Mouse (Mus musculus) stomach, embryonic 14.5 days (tissue): ENCODE results near the gene Csn1s1. TPM values are rescaled to one million over a fixed set of nuclear protein-coding genes. Genes with fewer than 3 reads are reported as not detected.

ENCODE experiments used
- ATAC-seq: fragments of 200-750 bp; cut with Nextera tagmentation; 2 replicates; pipeline ENCODE4 v1.8.0; 2017; ENCODE audit warnings: low read depth, moderate TSS enrichment; ENCODE audit not compliant: insufficient number of reproducible peaks, insufficient read depth, low FRiP score
- H3K27ac ChIP-seq: fragments of 300-500 bp; sonication (generic); 2 replicates; pipeline ENCODE4 v1.5.1; 2014; ENCODE audit warnings: mild to moderate bottlenecking, low read length, moderate library complexity, mixed read lengths
- H3K27me3 ChIP-seq: fragments of 300-500 bp; sonication (generic); 2 replicates; pipeline ENCODE4 v1.6.1; 2014; ENCODE audit warnings: low read length, control low read depth, mixed read lengths; ENCODE audit not compliant: control insufficient read depth, insufficient read depth
- H3K36me3 ChIP-seq: fragments of 300-500 bp; sonication (generic); 2 replicates; pipeline ENCODE4 v1.6.1; 2014; ENCODE audit warnings: mild to moderate bottlenecking, control low read depth, low read length, moderate library complexity, mixed read lengths; ENCODE audit not compliant: control insufficient read depth, insufficient read depth
- H3K4me1 ChIP-seq: fragments of 300-500 bp; sonication (generic); 2 replicates; pipeline ENCODE4 v1.6.1; 2014; ENCODE audit warnings: low read length, control low read depth, mixed read lengths; ENCODE audit not compliant: control insufficient read depth, insufficient read depth
- H3K4me2 ChIP-seq: fragments of 300-500 bp; sonication (generic); replicated peaks from 2 replicates; pipeline ENCODE4 v1.6.1; 2014; ENCODE audit warnings: low read depth, low read length, control low read depth
- H3K4me3 ChIP-seq: fragments of 300-500 bp; sonication (generic); 2 replicates; pipeline ENCODE4 v1.5.1; 2014; ENCODE audit warnings: low read depth, low read length, control low read depth
- H3K9ac ChIP-seq: fragments of 300-500 bp; sonication (generic); replicated peaks from 2 replicates; pipeline ENCODE4 v1.6.1; 2014; ENCODE audit warnings: low read depth, mild to moderate bottlenecking, control low read depth, low read length, moderate library complexity, mixed read lengths
- H3K9me3 ChIP-seq: fragments of 300-500 bp; sonication (generic); 2 replicates; pipeline ENCODE4 v1.6.1; 2016; ENCODE audit warnings: low read depth, low read length, control low read depth; ENCODE audit not compliant: control insufficient read depth
- WGBS: fragments of 180-500 bp; shearing (Covaris S2); extraction: QIAGEN DNeasy Blood & Tissue Kit; methylation state at CpG from one replicate; pipeline ENCODE4 v1.1.7; 2014; 5-methylcytosine and 5-hydroxymethylcytosine counted together
- polyA plus RNA-seq: library from polyadenylated mRNA; unstranded; fragments of >200 nt; fragmentation: Nextera tagmentation; extraction: Ambion mirVana; gene quantifications from 2 replicates; pipeline ENCODE4 v1.2.1, GENCODE M21; 2014

Csn1s1 gene
- not detected in 2 replicates for polyA plus RNA-seq

DNA sequence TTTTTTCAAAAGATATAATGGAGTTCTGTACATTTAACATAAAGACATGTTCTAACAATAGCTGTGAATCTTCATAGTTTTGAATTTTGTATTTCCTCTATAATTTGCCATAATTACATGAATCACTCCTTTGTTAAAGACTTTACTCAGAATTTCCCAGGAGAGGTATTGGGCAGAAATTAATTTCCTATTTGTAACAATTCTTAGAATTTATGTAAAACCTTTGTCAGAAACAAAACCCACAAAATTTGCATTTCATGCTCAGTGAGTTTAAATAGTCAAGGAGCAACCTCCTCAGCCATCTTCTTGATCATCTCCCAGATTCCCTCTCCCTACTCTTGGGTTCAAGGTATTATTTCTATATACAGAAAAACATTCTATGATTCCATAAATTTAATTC, at the start of gene Csn1s1:
Gene Csn1s1 (plus strand): TSS at position 301 of the 400 bp plus-strand sequence.
- no peaks in the 10 kb centered on the region for H3K27me3 ChIP-seq
- no peak for ATAC-seq
- H3K9me3 ChIP-seq, result no peaks in the 10 kb centered on the region
- no peak within 1 kb of the TSS for H3K4me2 ChIP-seq
- no peaks in the 10 kb centered on the region for H3K36me3 ChIP-seq
- no peaks in the 10 kb centered on the region for H3K4me1 ChIP-seq
- no peak within 1 kb of the TSS for H3K4me3 ChIP-seq
- no peak within 1 kb of the TSS for H3K27ac ChIP-seq
- H3K9ac ChIP-seq, result no peak within 1 kb of the TSS

DNA sequence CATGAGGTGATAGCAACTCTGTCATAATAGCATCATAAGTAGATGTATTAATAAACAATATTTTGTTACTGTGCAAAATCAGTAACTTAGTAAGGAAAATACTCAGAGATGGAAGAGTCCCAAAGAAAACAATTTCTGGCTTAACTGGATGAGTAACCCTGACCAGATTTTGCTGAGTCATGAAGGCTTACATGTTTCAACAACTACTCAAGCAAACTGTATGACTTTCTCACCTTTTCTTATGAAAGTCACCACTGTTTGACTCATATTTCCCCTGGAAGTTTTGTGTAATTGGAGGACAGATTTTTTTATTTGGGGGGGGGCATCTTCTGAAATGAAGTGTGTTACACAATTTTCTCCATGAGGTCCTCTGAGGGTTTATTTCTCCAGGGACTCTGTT, 43.3 kb upstream of the Csn1s1 start:
- no peaks in the 10 kb centered on the region for H3K27me3 ChIP-seq
- H3K4me3 ChIP-seq, result no peak overlapping the region
- H3K4me1 ChIP-seq, result no peaks in the 10 kb centered on the region
- no peak for ATAC-seq
- H3K9me3 ChIP-seq, result no peaks in the 10 kb centered on the region
- no peak overlapping the region for H3K27ac ChIP-seq
- H3K9ac ChIP-seq, result no peak overlapping the region
- H3K36me3 ChIP-seq, result no peaks in the 10 kb centered on the region
- H3K4me2 ChIP-seq, result no peak overlapping the region

DNA sequence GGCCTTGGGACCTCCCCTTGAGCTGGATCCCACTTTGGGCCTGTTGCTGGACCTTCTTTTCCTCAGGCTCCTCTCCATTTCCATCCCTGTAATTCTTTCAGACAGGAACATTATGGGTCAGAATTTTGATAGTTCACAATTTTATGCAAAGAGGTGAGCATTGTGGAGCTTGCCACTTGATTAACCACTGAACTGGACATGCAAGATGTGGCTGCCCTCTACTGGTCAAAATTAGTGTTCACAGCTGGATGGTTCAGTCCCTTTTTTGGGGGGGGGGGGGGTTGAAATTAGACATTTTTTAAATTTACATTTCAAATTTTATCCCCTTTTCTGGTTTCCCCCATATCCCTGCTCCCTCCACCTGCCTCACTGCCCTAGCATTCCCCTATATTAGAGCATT, 23.2 kb upstream of the Csn1s1 start:
- Histone ChIP-seq H3K4me3 (no peak overlapping the region), H3K36me3 (no peaks in the 10 kb centered on the region), H3K9ac (no peak overlapping the region), H3K27ac (no peak overlapping the region), H3K27me3 (no peaks in the 10 kb centered on the region), H3K4me2 (no peak overlapping the region), H3K4me1 (no peaks in the 10 kb centered on the region), H3K9me3 (no peaks in the 10 kb centered on the region)
- no peak for ATAC-seq

DNA sequence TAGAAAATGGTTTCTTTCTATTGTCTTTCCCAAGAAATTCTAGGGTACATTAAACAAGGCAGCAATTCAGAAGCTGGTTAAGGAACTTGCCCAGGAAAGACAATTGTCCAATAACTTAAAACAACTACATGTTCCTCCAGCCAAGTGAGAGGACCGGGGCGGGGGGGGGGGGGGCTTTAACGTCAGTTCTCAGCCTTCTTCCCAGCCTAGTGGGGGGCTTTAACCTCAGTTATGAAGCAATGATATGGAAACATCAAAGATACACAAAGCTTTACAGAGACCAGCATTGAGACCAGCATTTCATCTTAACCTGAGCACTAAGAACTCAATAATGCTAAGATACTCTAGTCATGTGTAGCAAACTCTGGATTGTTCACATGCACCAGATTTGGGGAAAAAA, 33.5 kb downstream of the Csn1s1 start, which contains the start of gene Csn2:
Gene Csn2 (minus strand): TSS at position 101 of the 400 bp plus-strand sequence.
- Histone ChIP-seq H3K9me3 (no peaks in the 10 kb centered on the region), H3K27me3 (no peaks in the 10 kb centered on the region), H3K4me3 (no peak within 1 kb of the TSS), H3K4me2 (no peak within 1 kb of the TSS), H3K27ac (no peak within 1 kb of the TSS), H3K9ac (no peak within 1 kb of the TSS), H3K36me3 (no peaks in the 10 kb centered on the region), H3K4me1 (no peaks in the 10 kb centered on the region)
- ATAC-seq, result no peak
- 80% methylated on average over 3 of the region's 3 CpGs for WGBS

DNA sequence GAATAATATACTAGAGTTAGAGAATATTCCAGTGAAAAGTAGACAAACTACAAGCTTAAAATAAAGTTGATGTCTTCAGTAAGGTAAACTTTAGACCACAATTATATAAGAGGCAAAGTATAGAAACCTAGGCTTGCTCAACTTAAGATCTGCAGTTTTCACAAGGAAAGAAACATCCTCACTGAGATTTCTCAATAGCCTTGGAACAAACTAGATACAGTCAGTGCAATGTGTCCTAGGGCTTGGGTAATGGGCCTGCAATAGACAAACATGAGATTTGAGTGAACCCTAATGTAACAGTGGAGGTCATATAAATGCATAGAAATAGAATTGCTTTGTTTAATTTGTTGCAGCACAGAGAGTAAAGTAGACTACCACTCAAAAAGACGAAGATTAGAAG, 39.9 kb downstream of the Csn1s1 start:
- no peak overlapping the region for H3K27ac ChIP-seq
- no peaks in the 10 kb centered on the region for H3K27me3 ChIP-seq
- no peak for ATAC-seq
- no peaks in the 10 kb centered on the region for H3K4me1 ChIP-seq
- WGBS, result 73% methylated on average over 1 of the region's 1 CpGs
- no peak overlapping the region for H3K4me2 ChIP-seq
- H3K9me3 ChIP-seq, result no peaks in the 10 kb centered on the region
- H3K36me3 ChIP-seq, result no peaks in the 10 kb centered on the region
- no peak overlapping the region for H3K9ac ChIP-seq
- no peak overlapping the region for H3K4me3 ChIP-seq

Other genes starting within 250 kb of the Csn1s1 start
- gene Ugt2b38, start 242.0 kb upstream of the Csn1s1 start, polyA plus RNA-seq, result not detected in 2 replicates
- not detected in 2 replicates for gene Ugt2a2, start 183.9 kb upstream of the Csn1s1 start, polyA plus RNA-seq
- gene Gm43638, start 179.4 kb upstream of the Csn1s1 start, polyA plus RNA-seq, result not detected in 2 replicates
- not detected in 2 replicates for gene Ugt2a1, start 175.3 kb upstream of the Csn1s1 start, polyA plus RNA-seq
- 5.1 and 5.2 TPM in 2 replicates for gene Sult1b1, start 128.0 kb upstream of the Csn1s1 start, polyA plus RNA-seq
- gene Sult1d1, start 97.2 kb upstream of the Csn1s1 start, polyA plus RNA-seq, result 30.1 and 30.8 TPM in 2 replicates
- gene Sult1e1, start 74.6 kb upstream of the Csn1s1 start, polyA plus RNA-seq, result not detected in 2 replicates
- not detected in 2 replicates for gene Csn2, start 33.4 kb downstream of the Csn1s1 start, polyA plus RNA-seq
- not detected in 2 replicates for gene Csn1s2a, start 108.4 kb downstream of the Csn1s1 start, polyA plus RNA-seq
- not detected in 2 replicates for gene Csn1s2b, start 141.9 kb downstream of the Csn1s1 start, polyA plus RNA-seq
- gene Prr27, start 159.5 kb downstream of the Csn1s1 start, polyA plus RNA-seq, result not detected in 2 replicates
- gene Odam, start 218.8 kb downstream of the Csn1s1 start, polyA plus RNA-seq, result not detected in 2 replicates